Mouse (Mus musculus) small intestine, adult 2 months (tissue): ENCODE results near the gene Cdkn1b.

Source experiments
- CTCF ChIP-seq: fragments of 200-500 bp; IDR thresholded peaks from 2 replicates; pipeline ENCODE4 v1.5.1; 2012; ENCODE audit warnings: low read depth, mild to moderate bottlenecking, control low read depth, inconsistent platforms, low read length, moderate library complexity, mixed read lengths; ENCODE audit not compliant: insufficient replicate concordance, insufficient read length; ENCODE audit errors: extremely low read depth
- POLR2A ChIP-seq: fragments of 200-500 bp; IDR thresholded peaks from 2 replicates; pipeline ENCODE4 v1.6.1; 2012; ENCODE audit warnings: low read depth, mild to moderate bottlenecking, control low read depth, inconsistent platforms, low read length, moderate library complexity

DNA sequence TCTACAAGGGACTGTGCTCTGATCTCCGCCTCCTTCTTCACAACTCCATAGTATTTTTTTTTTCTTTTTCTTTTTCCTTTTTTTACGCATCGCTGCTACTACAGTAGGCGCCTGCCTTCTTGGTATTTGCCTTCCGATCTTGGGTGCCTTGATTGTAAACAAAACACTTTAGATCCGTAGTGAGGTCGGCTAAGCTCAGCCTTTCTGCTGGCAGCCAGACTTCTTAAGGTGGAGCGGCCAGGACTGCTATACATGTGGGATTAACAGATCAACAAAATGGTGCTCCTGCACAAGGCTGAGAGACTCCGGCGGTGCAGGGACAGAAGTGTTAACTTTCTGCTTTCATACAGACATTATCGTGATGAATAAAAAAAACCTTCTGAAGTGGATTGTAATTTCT, 3.1 kb upstream of the Cdkn1b start:
- TF ChIP-seq POLR2A: no peak
- no peak for TF ChIP-seq CTCF
